Mouse (Mus musculus) forebrain, embryonic 16.5 days (tissue): ENCODE results near the gene Lipt2. TPM values are rescaled to one million over a fixed set of nuclear protein-coding genes. Genes with fewer than 3 reads are reported as not detected.
A peak's percentile ranks its signal among the peaks of the same experiment; 100 is the strongest.

Source experiments
- ATAC-seq: fragments of 200-750 bp; cut with Nextera tagmentation; 2 replicates; pipeline ENCODE4 v1.8.0; 2017; ENCODE audit warnings: mild to moderate bottlenecking, moderate library complexity
- H3K27ac ChIP-seq: fragments of 300-500 bp; sonication (generic); 2 replicates; pipeline ENCODE4 v1.5.1; 2014; ENCODE audit warnings: low read length, control low read depth
- H3K27me3 ChIP-seq: fragments of 300-500 bp; sonication (generic); replicated peaks from 2 replicates; pipeline ENCODE4 v1.6.1; 2014; ENCODE audit warnings: low read length; ENCODE audit not compliant: control insufficient read depth, insufficient read depth
- H3K36me3 ChIP-seq: fragments of 300-500 bp; sonication (generic); 2 replicates; pipeline ENCODE4 v1.6.1; 2014; ENCODE audit not compliant: control insufficient read depth, insufficient read depth
- H3K4me1 ChIP-seq: fragments of 300-500 bp; sonication (generic); replicated peaks from 2 replicates; pipeline ENCODE4 v1.6.1; 2014; ENCODE audit warnings: low read length; ENCODE audit not compliant: control insufficient read depth, insufficient read depth
- H3K4me2 ChIP-seq: fragments of 300-500 bp; sonication (generic); 2 replicates; pipeline ENCODE4 v1.6.1; 2014; ENCODE audit warnings: mild to moderate bottlenecking, low read length, control low read depth
- H3K4me3 ChIP-seq: fragments of 300-500 bp; sonication (generic); replicated peaks from 2 replicates; pipeline ENCODE4 v1.5.1; 2014; ENCODE audit warnings: mild to moderate bottlenecking, low read length, control low read depth
- H3K9ac ChIP-seq: fragments of 300-500 bp; sonication (generic); replicated peaks from 2 replicates; pipeline ENCODE4 v1.6.1; 2014; ENCODE audit warnings: low read depth, low read length, control low read depth
- H3K9me3 ChIP-seq: fragments of 300-500 bp; sonication (generic); 2 replicates; pipeline ENCODE4 v1.6.1; 2016; ENCODE audit warnings: low read length; ENCODE audit not compliant: control insufficient read depth
- WGBS: fragments of 180-500 bp; shearing (Covaris S2); extraction: QIAGEN DNeasy Blood & Tissue Kit; methylation state at CpG from one replicate; pipeline ENCODE4 v1.1.7; 2014; 5-methylcytosine and 5-hydroxymethylcytosine counted together
- polyA plus RNA-seq: library from polyadenylated mRNA; unstranded; fragments of >200 nt; fragmentation: Nextera tagmentation; extraction: Ambion mirVana; gene quantifications from 2 replicates; pipeline ENCODE4 v1.2.1, GENCODE M21; 2015

Lipt2 gene
- polyA plus RNA-seq, 1 experiment from 2014 or later, result 17.1 TPM

GRCm38 (mm10) chr7:100179836-100180407, 20.8 kb downstream of the Lipt2 start:
- H3K27me3 ChIP-seq, result peaks cover 24% of the 10 kb centered on the region

GRCm38 (mm10) chr7:100181176-100181575, 22.1 kb downstream of the Lipt2 start:
- no peak for ATAC-seq
- Histone ChIP-seq H3K9ac (no peak overlapping the region), H3K4me1 (peaks cover 13% of the 10 kb centered on the region), H3K4me2 (no peak overlapping the region), H3K4me3 (no peak overlapping the region), H3K36me3 (no peaks in the 10 kb centered on the region), H3K27me3 (peaks cover 24% of the 10 kb centered on the region), H3K27ac (no peak overlapping the region), H3K9me3 (no peaks in the 10 kb centered on the region)
- WGBS, result 75% methylated on average over 2 of the region's 2 CpGs

More at GRCm38 (mm10) chr7:100179836-100180407, 20.8 kb downstream of the Lipt2 start:
- Histone ChIP-seq H3K9me3 (no peaks in the 10 kb centered on the region), H3K36me3 (no peaks in the 10 kb centered on the region), H3K9ac (no peak overlapping the region), H3K4me2 (no peak overlapping the region), H3K27ac (no peak overlapping the region), H3K4me3 (no peak overlapping the region), H3K4me1 (peaks cover 13% of the 10 kb centered on the region)
- no peak for ATAC-seq
- WGBS, result 74% methylated on average over 7 of the region's 7 CpGs

GRCm38 (mm10) chr7:100181614-100182013, 22.5 kb downstream of the Lipt2 start:
- peaks cover 24% of the 10 kb centered on the region for H3K27me3 ChIP-seq
- H3K4me2 ChIP-seq, result no peak overlapping the region
- no peak for ATAC-seq
- no peak overlapping the region for H3K9ac ChIP-seq
- no peaks in the 10 kb centered on the region for H3K9me3 ChIP-seq
- 82% methylated on average over 3 of the region's 3 CpGs for WGBS
- H3K27ac ChIP-seq, result no peak overlapping the region
- no peaks in the 10 kb centered on the region for H3K36me3 ChIP-seq
- H3K4me3 ChIP-seq, result no peak overlapping the region
- H3K4me1 ChIP-seq, result peaks cover 13% of the 10 kb centered on the region

- no peak overlapping the region for H3K9ac ChIP-seq
- no peaks in the 10 kb centered on the region for H3K9me3 ChIP-seq
- ATAC-seq, result no peak
- no peak overlapping the region for H3K4me3 ChIP-seq
- H3K36me3 ChIP-seq, result no peaks in the 10 kb centered on the region
- no peak overlapping the region for H3K27ac ChIP-seq
- no peak overlapping the region for H3K4me2 ChIP-seq
- peaks cover 23% of the 10 kb centered on the region for H3K27me3 ChIP-seq
- H3K4me1 ChIP-seq, result peaks cover 13% of the 10 kb centered on the region
- 86% methylated on average over 3 of the region's 3 CpGs for WGBS
Observed at GRCm38 (mm10) chr7:100182388-100182787, 23.3 kb downstream of the Lipt2 start.

GRCm38 (mm10) chr7:100187601-100188000, 28.5 kb downstream of the Lipt2 start:
- Histone ChIP-seq H3K9me3 (no peaks in the 10 kb centered on the region), H3K4me1 (no peaks in the 10 kb centered on the region), H3K27me3 (0 out of 2 replicates have a peak, but pooled peaks cover 2% of the 10 kb centered on the region), H3K4me2 (no peak overlapping the region), H3K27ac (no peak overlapping the region), H3K4me3 (no peak overlapping the region), H3K9ac (no peak overlapping the region), H3K36me3 (no peaks in the 10 kb centered on the region)
- 24% methylated on average over 7 of the region's 7 CpGs for WGBS
- ATAC-seq, result no peak

- Histone ChIP-seq H3K27ac (no peak overlapping the region), H3K4me3 (no peak overlapping the region), H3K9me3 (no peaks in the 10 kb centered on the region), H3K9ac (no peak overlapping the region), H3K36me3 (no peaks in the 10 kb centered on the region), H3K4me1 (no peaks in the 10 kb centered on the region), H3K4me2 (no peak overlapping the region), H3K27me3 (0 out of 2 replicates have a peak, but pooled peaks cover 4% of the 10 kb centered on the region)
- 28% methylated on average over 4 of the region's 4 CpGs for WGBS
- no peak for ATAC-seq
Observed at GRCm38 (mm10) chr7:100190167-100190566, 31.1 kb downstream of the Lipt2 start.

GRCm38 (mm10) chr7:100190778-100191177, 31.7 kb downstream of the Lipt2 start:
- no peak overlapping the region for H3K4me3 ChIP-seq
- no peaks in the 10 kb centered on the region for H3K4me1 ChIP-seq
- H3K4me2 ChIP-seq, result no peak overlapping the region
- WGBS, result under 1% methylated on average over 4 of the region's 4 CpGs
- H3K36me3 ChIP-seq, result no peaks in the 10 kb centered on the region
- H3K27ac ChIP-seq, result no peak overlapping the region
- H3K9ac ChIP-seq, result no peak overlapping the region
- no peaks in the 10 kb centered on the region for H3K9me3 ChIP-seq
- ATAC-seq, result peak; percentile 71
- 0 out of 2 replicates have a peak, but pooled peaks cover 4% of the 10 kb centered on the region for H3K27me3 ChIP-seq

- Histone ChIP-seq H3K27me3 (no peaks in the 10 kb centered on the region), H3K36me3 (no peaks in the 10 kb centered on the region), H3K9ac (no peak overlapping the region), H3K4me1 (no peaks in the 10 kb centered on the region), H3K4me2 (no peak overlapping the region), H3K9me3 (no peaks in the 10 kb centered on the region), H3K27ac (no peak overlapping the region), H3K4me3 (no peak overlapping the region)
- 88% methylated on average over 3 of the region's 3 CpGs for WGBS
- ATAC-seq, result no peak
Observed at GRCm38 (mm10) chr7:100201191-100201590, 42.1 kb downstream of the Lipt2 start.

- no peak for ATAC-seq
- Histone ChIP-seq H3K9me3 (no peaks in the 10 kb centered on the region), H3K4me2 (no peak overlapping the region), H3K9ac (no peak overlapping the region), H3K27me3 (no peaks in the 10 kb centered on the region), H3K36me3 (no peaks in the 10 kb centered on the region), H3K4me1 (no peaks in the 10 kb centered on the region), H3K4me3 (no peak overlapping the region), H3K27ac (no peak overlapping the region)
- 66% methylated on average over 3 of the region's 3 CpGs for WGBS
Observed at GRCm38 (mm10) chr7:100203616-100204015, 44.5 kb downstream of the Lipt2 start.

GRCm38 (mm10) chr7:100204871-100205270, 45.8 kb downstream of the Lipt2 start:
- H3K27me3 ChIP-seq, result no peaks in the 10 kb centered on the region
- H3K4me2 ChIP-seq, result no peak overlapping the region
- H3K27ac ChIP-seq, result no peak overlapping the region
- ATAC-seq, result no peak
- no peaks in the 10 kb centered on the region for H3K4me1 ChIP-seq
- H3K9me3 ChIP-seq, result no peaks in the 10 kb centered on the region
- H3K4me3 ChIP-seq, result no peak overlapping the region
- H3K9ac ChIP-seq, result no peak overlapping the region
- no peaks in the 10 kb centered on the region for H3K36me3 ChIP-seq
- WGBS, result 77% methylated on average over 6 of the region's 6 CpGs
